Mouse (Mus musculus): ENCODE data around the gene Tcp1. TPM values are rescaled to one million over a fixed set of nuclear protein-coding genes. Genes with fewer than 3 reads are reported as not detected.
"Not testable (repeated sequence)": the region's sequence is repeated elsewhere in the genome, so short reads cannot be mapped to it uniquely, and the experiment has no call there.

Tcp1 gene
- polyA plus RNA-seq, 1 experiment, result 152 TPM

GRCm38 (mm10) chr17:12915881-12916583 is 531 bp downstream of the Tcp1 start, which contains the start of gene Mrpl18:
Gene Mrpl18 (minus strand): TSS chr17:12916345.
- DNase-seq (ENCODE audit: low spot score), result peak; percentile 88

GRCm38 (mm10) chr17:12916588-12917380 is 1.3 kb downstream of the Tcp1 start:
- DNase-seq (ENCODE audit: low spot score), result no peak

GRCm38 (mm10) chr17:12921073-12921472 is 5.6 kb downstream of the Tcp1 start:
- no peak for DNase-seq (ENCODE audit: low spot score)

- DNase-seq (ENCODE audit: low spot score), result no peak
These were observed 9.5 kb downstream of the Tcp1 start for GRCm38 (mm10) chr17:12925001-12925400.

- DNase-seq (ENCODE audit: low spot score), result no peak
These were observed 10.2 kb downstream of the Tcp1 start for GRCm38 (mm10) chr17:12925703-12926180.

- not testable (repeated sequence) for DNase-seq (ENCODE audit: low spot score)
These were observed 16.1 kb downstream of the Tcp1 start for GRCm38 (mm10) chr17:12931576-12931975.

GRCm38 (mm10) chr17:12935719-12936118 is 20.2 kb downstream of the Tcp1 start:
- DNase-seq (ENCODE audit: low spot score), result no peak

GRCm38 (mm10) chr17:12937412-12937970 is 22.0 kb downstream of the Tcp1 start:
- no peak for DNase-seq (ENCODE audit: low spot score)

GRCm38 (mm10) chr17:12938077-12938476 is 22.6 kb downstream of the Tcp1 start:
- no peak for DNase-seq (ENCODE audit: low spot score)

- DNase-seq (ENCODE audit: low spot score), result not testable (repeated sequence)
These were observed 24.1 kb downstream of the Tcp1 start for GRCm38 (mm10) chr17:12939377-12940148.

GRCm38 (mm10) chr17:12940151-12940805 is 24.8 kb downstream of the Tcp1 start, which contains the start of gene Acat3:
Gene Acat3 (minus strand): TSS chr17:12940600.
- no peak for DNase-seq (ENCODE audit: low spot score)

- no peak for DNase-seq (ENCODE audit: low spot score)
These were observed 26.2 kb downstream of the Tcp1 start for GRCm38 (mm10) chr17:12941543-12942260.

GRCm38 (mm10) chr17:12942459-12943162 is 27.1 kb downstream of the Tcp1 start:
- DNase-seq (ENCODE audit: low spot score), result no peak

GRCm38 (mm10) chr17:12949669-12950068 is 34.2 kb downstream of the Tcp1 start:
- no peak for DNase-seq (ENCODE audit: low spot score)

- no peak for DNase-seq (ENCODE audit: low spot score)
These were observed 41.2 kb downstream of the Tcp1 start for GRCm38 (mm10) chr17:12956664-12957063.

- not testable (repeated sequence) for DNase-seq (ENCODE audit: low spot score)
These were observed 43.9 kb downstream of the Tcp1 start for GRCm38 (mm10) chr17:12959377-12959776.

GRCm38 (mm10) chr17:12960331-12960873 is 44.9 kb downstream of the Tcp1 start, which contains the start of gene Acat2:
Gene Acat2 (minus strand): TSS chr17:12960747.
- peak; percentile 88 for DNase-seq (ENCODE audit: low spot score)

GRCm38 (mm10) chr17:12963476-12963875 is 48.0 kb downstream of the Tcp1 start:
- DNase-seq (ENCODE audit: low spot score), result no peak

- DNase-seq (ENCODE audit: low spot score), result no peak
These were observed 51.7 kb downstream of the Tcp1 start for GRCm38 (mm10) chr17:12967173-12967572.

All from urinary bladder, adult 2 months (tissue).